Mouse (Mus musculus) heart, postnatal 0 days (tissue): ENCODE results near the gene Chrna3.

Source experiments
- CTCF ChIP-seq: IDR thresholded peaks from 2 replicates; pipeline ENCODE4 v1.5.1; 2016; ENCODE audit warnings: antibody characterized with exemption, control low read depth, low read depth
- EP300 ChIP-seq: IDR thresholded peaks from 2 replicates; pipeline ENCODE4 v1.6.1; 2016; ENCODE audit warnings: antibody characterized with exemption, low read depth

- no peak for TF ChIP-seq CTCF
- TF ChIP-seq EP300, result no peak
Observed at GRCm38 (mm10) chr9:55031435-55032167, 5.2 kb upstream of the Chrna3 start.
